In genomic region chr2:180116081-180116493, GRCm38 (mm10) we compare ENCODE assay signal across 13 mouse cellular contexts. TPM values are rescaled to one million over a fixed set of nuclear protein-coding genes. Genes with fewer than 3 reads are reported as not detected.
A peak's percentile ranks its signal among the peaks of the same experiment; 100 is the strongest.
DNase-seq lines count a peak whose midpoint lies in the region; ATAC-seq and TF ChIP-seq lines count a peak whose summit lies in the region.
"Had no signal": no experiment of that assay in that cellular context is flagged by ENCODE, and none has a peak within 500 bp of the region (broad histone marks: within the 10 kb centered on the region; RNA-seq: fewer than 3 reads in every experiment).

No protein-coding gene starts in this region.

- 45% methylated on average over 10 of the region's 10 CpGs for WGBS in heart, embryonic 10.5 days

- DNase-seq in layer of hippocampus, adult 2 months (ENCODE audit: low spot score in 2 of 2), result no peak
- no peak for DNase-seq in layer of hippocampus, postnatal 36 days
- no peak for DNase-seq in G1E (ENCODE audit: low spot score)
- DNase-seq in heart, embryonic 10.5 days (ENCODE audit: low spot score), result no peak
- DNase-seq in cerebellum, postnatal 36 days, result no peak
- no peak for DNase-seq in natural killer cell, adult 2 months (ENCODE audit: low spot score in 2 of 2)
- DNase-seq in spleen, postnatal 10 days (ENCODE audit: low spot score in 2 of 2), result no peak
- DNase-seq: adrenal gland, adult 8-10 months; cerebellum, postnatal 10 days; right cerebral cortex, postnatal 25 days had no signal

- ATAC-seq in G1E (ENCODE audit: extremely low read depth, insufficient number of reproducible peaks, low FRiP score, poor library complexity, severe bottlenecking), result no peak

- H3K27me3 ChIP-seq in G1E (ENCODE audit: insufficient read depth, low read length) (peaks cover 64% of the 10 kb centered on the region), myocyte (ENCODE audit: control insufficient read depth, insufficient read depth, insufficient read length) (peaks cover 5% of the 10 kb centered on the region)
- peaks cover 18% of the 10 kb centered on the region; the same call in 1 of the 2 replicates for H3K27me3 ChIP-seq in heart, embryonic 10.5 days (ENCODE audit: insufficient read depth, poor library complexity, severe bottlenecking)
- H3K27me3 ChIP-seq: lung, embryonic 15.5 days had no signal

- H3K4me1 ChIP-seq in G1E (ENCODE audit: insufficient read depth, low read depth, low read length), result peaks cover 51% of the 10 kb centered on the region
- peaks cover 64% of the 10 kb centered on the region for H3K4me1 ChIP-seq in heart, embryonic 10.5 days

- H3K4me2 ChIP-seq in myocyte (ENCODE audit: low read depth), result peak overlapping the region; percentile 40
- H3K4me2 ChIP-seq: lung, embryonic 15.5 days had no signal

- H3K27ac ChIP-seq in layer of hippocampus, adult 2 months, result peak overlapping the region; percentile 43; the same call in 1 of the 2 replicates
- peak overlapping the region; percentile 33; the same call in 1 of the 2 replicates for H3K27ac ChIP-seq in heart, embryonic 10.5 days

- H3ac ChIP-seq in myocyte (ENCODE audit: control insufficient read depth, insufficient read length), result no peak overlapping the region

- no peaks in the 10 kb centered on the region for H3K9me3 ChIP-seq in G1E (replicated peaks)
- H3K9me3 ChIP-seq in heart, embryonic 10.5 days, result no peaks in the 10 kb centered on the region
- H3K9me3 ChIP-seq: lung, embryonic 15.5 days had no signal

- H3K4me3 ChIP-seq in layer of hippocampus, adult 2 months, result no peak overlapping the region
- H3K4me3 ChIP-seq in G1E (ENCODE audit: low read depth, low read length), result peak overlapping the region; percentile 17; the same call in 1 of the 2 replicates
- H3K4me3 ChIP-seq in heart, embryonic 10.5 days, result no peak overlapping the region
- no peak overlapping the region for H3K4me3 ChIP-seq in myocyte
- H3K4me3 ChIP-seq: lung, embryonic 15.5 days had no signal

- no peak for TF ChIP-seq POLR2A in myocyte (IDR thresholded peaks at IDR 0.05; ENCODE audit: insufficient read length, low read depth)

- H3K36me3 ChIP-seq in G1E (replicated peaks) (peaks cover 3% of the 10 kb centered on the region), myocyte (ENCODE audit: control insufficient read depth, insufficient read depth) (no peaks in the 10 kb centered on the region)
- H3K36me3 ChIP-seq in heart, embryonic 10.5 days, result no peaks in the 10 kb centered on the region
- H3K36me3 ChIP-seq: lung, embryonic 15.5 days had no signal

- peaks cover 16% of the 10 kb centered on the region for H3K79me2 ChIP-seq in myocyte (ENCODE audit: control insufficient read depth, insufficient read depth)

- TF ChIP-seq CTCF in layer of hippocampus, adult 2 months (conservative IDR thresholded peaks at IDR 0.05), result no peak
- TF ChIP-seq CTCF in G1E (IDR thresholded peaks at IDR 0.05; ENCODE audit: low read depth, low read length), result no peak

TF ChIP-seq in myocyte, 11 proteins besides CTCF, POLR2A, EP300 and RAD21:
- TF ChIP-seq MYOG (IDR thresholded peaks at IDR 0.05; ENCODE audit: control insufficient read depth in 1 of 3, insufficient read depth in 1 of 3, insufficient read length in 2 of 3, low read depth in 2 of 3) (peak in 1 of 3 experiments; percentile 74), MYOD1 (IDR thresholded peaks at IDR 0.05; ENCODE audit: control insufficient read depth in 1 of 3, insufficient read length in 2 of 3, low read depth in 2 of 3) (peak in 1 of 3 experiments; percentile 42), MAX (IDR thresholded peaks at IDR 0.05; ENCODE audit: low read depth) (no peak)

RNA-seq across cellular contexts. Expression of gene Osbpl2, which starts 3.0 kb away (rescaled TPM):
- 10 to 100 TPM; 46.0 to 49.2 TPM for total RNA-seq in layer of hippocampus, adult 2 months (2021)
- total RNA-seq in layer of hippocampus, postnatal 36 days (2021), result 10 to 100 TPM; 46.0 to 46.8 TPM
- total RNA-seq in G1E (2014; fragmentation: Nextera tagmentation) (20.9 and 25.6 TPM in 2 replicates), G1E (2017) (24.5 and 25.0 TPM in 2 replicates)
- polyA plus RNA-seq in G1E (2012) (16.3 and 22.0 TPM in 2 replicates), myocyte (2012; fragmentation: generic; extraction: Trizol) (34.8 TPM)
- polyA plus RNA-seq in heart, embryonic 10.5 days (2016; fragmentation: Nextera tagmentation; extraction: Ambion mirVana), result 29.7 and 38.0 TPM in 2 replicates

RNA-seq across cellular contexts. Expression of gene Hrh3, which starts 11.8 kb away (rescaled TPM):
- 10 to 100 TPM; 46.4 to 47.6 TPM for total RNA-seq in layer of hippocampus, adult 2 months (2021)
- total RNA-seq in layer of hippocampus, postnatal 36 days (2021), result 10 to 100 TPM; 42.8 to 44.2 TPM
- total RNA-seq in G1E (2014; fragmentation: Nextera tagmentation) (not detected in 2 replicates), G1E (2017) (0.11 TPM in 1 of 2 replicates, not detected in the other)
- polyA plus RNA-seq in G1E (2012) (not detected in 2 replicates), myocyte (2012; fragmentation: generic; extraction: Trizol) (0.16 TPM)
- polyA plus RNA-seq in heart, embryonic 10.5 days (2016; fragmentation: Nextera tagmentation; extraction: Ambion mirVana), result 0.10 TPM in 1 of 2 replicates, not detected in the other
- polyA plus RNA-seq: kidney, embryonic 14.5 days; lung, embryonic 15.5 days had no signal

RNA-seq across cellular contexts. Expression of gene Mtg2, which starts 45.7 kb away (rescaled TPM):
- 10 to 100 TPM; 19.2 to 22.7 TPM for total RNA-seq in layer of hippocampus, adult 2 months (2021)
- 10 to 100 TPM; 18.3 to 25.3 TPM for total RNA-seq in layer of hippocampus, postnatal 36 days (2021)
- total RNA-seq in G1E (2014; fragmentation: Nextera tagmentation), result 11.0 and 12.3 TPM in 2 replicates
- 21.7 and 24.8 TPM in 2 replicates for total RNA-seq in G1E (2017)
- polyA plus RNA-seq in G1E (2012), result 12.9 and 14.8 TPM in 2 replicates
- 28.2 and 29.7 TPM in 2 replicates for polyA plus RNA-seq in heart, embryonic 10.5 days (2016; fragmentation: Nextera tagmentation; extraction: Ambion mirVana)
- 17.2 TPM for polyA plus RNA-seq in myocyte (2012; fragmentation: generic; extraction: Trizol)

RNA-seq across cellular contexts. Expression of gene Adrm1, which starts 55.2 kb away (rescaled TPM):
- total RNA-seq in layer of hippocampus, adult 2 months (2021), result 100 to 1,000 TPM; 105 to 108 TPM
- total RNA-seq in layer of hippocampus, postnatal 36 days (2021), result 100 to 1,000 TPM in 1 of 2 experiments, 10 to 100 TPM in 1; 96.9 to 103 TPM
- total RNA-seq in G1E (2014; fragmentation: Nextera tagmentation) (140 and 155 TPM in 2 replicates), G1E (2017) (66.4 and 74.4 TPM in 2 replicates)
- polyA plus RNA-seq in G1E (2012) (554 and 822 TPM in 2 replicates), myocyte (2012; fragmentation: generic; extraction: Trizol) (188 TPM)
- 202 and 240 TPM in 2 replicates for polyA plus RNA-seq in heart, embryonic 10.5 days (2016; fragmentation: Nextera tagmentation; extraction: Ambion mirVana)

Comparison
In these comparisons a context has a peak if more than half of its experiments do, and no peak if none do; other contexts are left out.
1. RNA of gene Hrh3, which starts 11.8 kb away (total RNA-seq): 46.4 to 47.6 TPM in layer of hippocampus, adult 2 months and 42.8 to 44.2 TPM in layer of hippocampus, postnatal 36 days; 0.11 TPM in G1E; every median in the first group is over 10 times any median in the second.